Mouse (Mus musculus) ES-E14 (cell line): ENCODE results near the gene Gm12886. TPM values are rescaled to one million over a fixed set of nuclear protein-coding genes. Genes with fewer than 3 reads are reported as not detected.

ENCODE experiments used
- DNase-seq: peaks from one replicate; pipeline ENCODE4 v3.0.0-alpha.2; 2013; ENCODE audit warnings: low read depth, low spot score
- H3K27ac ChIP-seq: 2 replicates; pipeline ENCODE4 v1.5.1; 2012; ENCODE audit warnings: low read depth, mild to moderate bottlenecking, low read length, moderate library complexity, mixed read lengths; ENCODE audit not compliant: poor library complexity, insufficient read depth, severe bottlenecking
- H3K36me3 ChIP-seq: 2 replicates; pipeline ENCODE4 v1.6.1; 2012; ENCODE audit warnings: mild to moderate bottlenecking, low read length, moderate library complexity, mixed read lengths; ENCODE audit not compliant: control insufficient read depth, poor library complexity, insufficient read depth, severe bottlenecking
- H3K4me1 ChIP-seq, 2 experiments: fragments of 150-350 bp in 1 of 2; sonication (generic) in 1 of 2; 2 replicates each; pipeline ENCODE4 v1.6.1; 2012; ENCODE audit warnings: low read length in 2 of 2, mild to moderate bottlenecking in 1 of 2, mixed read lengths in 1 of 2; ENCODE audit not compliant: control insufficient read depth in 2 of 2, insufficient read depth in 2 of 2, poor library complexity in 1 of 2
- H3K4me3 ChIP-seq, 2 experiments: fragments of 150-350 bp in 1 of 2; sonication (generic) in 1 of 2; 2 replicates each; pipeline ENCODE4 v1.5.1; 2012; ENCODE audit warnings: low read length in 2 of 2, low read depth in 1 of 2, mild to moderate bottlenecking in 1 of 2, mixed read lengths in 1 of 2; ENCODE audit not compliant: insufficient read depth in 1 of 2, poor library complexity in 1 of 2, severe bottlenecking in 1 of 2
- H3K9ac ChIP-seq: 2 replicates; pipeline ENCODE4 v1.6.1; 2012; ENCODE audit warnings: low read depth, mild to moderate bottlenecking, low read length, mixed read lengths; ENCODE audit not compliant: poor library complexity, insufficient read depth, severe bottlenecking
- H3K9me3 ChIP-seq: fragments of 150-350 bp; sonication (generic); 2 replicates; pipeline ENCODE4 v1.6.1; 2012; ENCODE audit warnings: low read depth, mild to moderate bottlenecking, low read length; ENCODE audit not compliant: control insufficient read depth, insufficient read depth
- CHD2 ChIP-seq: IDR thresholded peaks from 2 replicates; pipeline ENCODE4 v1.6.1; 2014; ENCODE audit warnings: mild to moderate bottlenecking, low read depth, low read length, inconsistent platforms
- HCFC1 ChIP-seq: IDR thresholded peaks from 2 replicates; pipeline ENCODE4 v1.6.1; 2012; ENCODE audit warnings: low read length, inconsistent platforms, borderline replicate concordance; ENCODE audit not compliant: insufficient read depth
- MAFK ChIP-seq: IDR thresholded peaks from 2 replicates; pipeline ENCODE4 v1.6.1; 2014; ENCODE audit warnings: mild to moderate bottlenecking, low read depth, low read length, inconsistent platforms; ENCODE audit not compliant: insufficient read depth
- ZC3H11A ChIP-seq: IDR thresholded peaks from 2 replicates; pipeline ENCODE4 v1.6.1; 2012; ENCODE audit warnings: low read depth, mild to moderate bottlenecking, inconsistent platforms, low read length, borderline replicate concordance
- ZNF384 ChIP-seq: IDR thresholded peaks from 2 replicates; pipeline ENCODE4 v1.6.1; 2012; ENCODE audit warnings: low read depth, low read length, inconsistent platforms
- in situ Hi-C, 2 experiments: fragments of 600-800 bp; cut with MboI; formaldehyde crosslinking; loops; one replicate each; pipeline ENCODE4 v1.15.1; 2025; ENCODE audit warnings: low sequenced_read_pairs in 2 of 2, inconsistent platforms in 1 of 2; ENCODE audit not compliant: unreplicated experiment in 2 of 2
- total RNA-seq: library from RNA; depleted of rRNA; stranded (reverse); fragments of 300-350 nt; gene quantifications from 2 replicates; pipeline ENCODE4 v1.2.3, GENCODE M21; 2012; rRNA removed

The Gm12886 gene
- not detected in 2 replicates for total RNA-seq

DNA sequence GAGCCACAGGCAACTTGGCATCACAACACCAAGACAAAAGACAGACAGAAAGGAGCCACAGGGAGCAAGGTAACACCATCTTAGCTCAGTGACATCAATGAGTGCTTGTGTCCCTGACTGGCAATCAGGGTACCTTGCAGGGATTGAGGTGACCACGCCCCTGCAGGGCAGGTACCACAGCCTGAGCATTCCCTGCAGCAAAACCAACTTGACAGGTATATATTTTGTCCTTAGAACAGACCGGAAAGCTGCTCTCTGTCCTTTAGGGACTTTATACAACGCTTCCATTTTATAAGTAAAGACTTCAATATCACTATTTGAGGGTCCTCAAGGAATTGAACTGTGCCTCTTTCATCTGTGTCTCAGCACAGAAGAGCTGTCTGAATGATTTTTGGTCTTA is at the start of gene Gm12886:
Gm12886 (minus strand) TSS at position 101 of the 400 bp plus-strand sequence.
- TF ChIP-seq ZC3H11A (no peak), MAFK (no peak), ZNF384 (no peak), HCFC1 (no peak), CHD2 (no peak)
- H3K9ac ChIP-seq, result no peak within 1 kb of the TSS
- H3K27ac ChIP-seq, result no peak within 1 kb of the TSS
- in situ Hi-C loops, result no loop called here
- H3K9me3 ChIP-seq, result no peaks in the 10 kb centered on the region
- H3K4me1 ChIP-seq, result no peaks in the 10 kb centered on the region
- no peak for DNase-seq
- H3K36me3 ChIP-seq, result no peaks in the 10 kb centered on the region
- H3K4me3 ChIP-seq, result no peak within 1 kb of the TSS

Other genes starting within 250 kb of the Gm12886 start
- 37.4 and 45.8 TPM in 2 replicates for gene Rlf, start 208.0 kb downstream of the Gm12886 start, total RNA-seq
- gene Gm12888, start 98.2 kb downstream of the Gm12886 start, total RNA-seq, result not detected in 2 replicates
- not detected in 2 replicates for gene Gm12887, start 199.0 kb upstream of the Gm12886 start, total RNA-seq